Mouse (Mus musculus) intestine, embryonic 16.5 days (tissue): ENCODE results near the gene Rnf38. TPM values are rescaled to one million over a fixed set of nuclear protein-coding genes. Genes with fewer than 3 reads are reported as not detected.

Experiments
- ATAC-seq: fragments of 200-750 bp; cut with Nextera tagmentation; 2 replicates; pipeline ENCODE4 v1.8.0; 2017; ENCODE audit warnings: moderate TSS enrichment, moderate library complexity
- H3K27ac ChIP-seq: fragments of 300-500 bp; sonication (generic); 2 replicates; pipeline ENCODE4 v1.5.1; 2014; ENCODE audit warnings: mild to moderate bottlenecking, low read length
- H3K27me3 ChIP-seq: fragments of 300-500 bp; sonication (generic); replicated peaks from 2 replicates; pipeline ENCODE4 v1.6.1; 2014; ENCODE audit warnings: low read length, control low read depth, mixed read lengths; ENCODE audit not compliant: control insufficient read depth, insufficient read depth
- H3K36me3 ChIP-seq: fragments of 300-500 bp; sonication (generic); 2 replicates; pipeline ENCODE4 v1.6.1; 2014; ENCODE audit warnings: low read length, control low read depth; ENCODE audit not compliant: control insufficient read depth, insufficient read depth
- H3K4me1 ChIP-seq: fragments of 300-500 bp; sonication (generic); 2 replicates; pipeline ENCODE4 v1.6.1; 2014; ENCODE audit warnings: low read length, control low read depth, mixed read lengths; ENCODE audit not compliant: control insufficient read depth, insufficient read depth
- H3K4me2 ChIP-seq: fragments of 300-500 bp; sonication (generic); 2 replicates; pipeline ENCODE4 v1.6.1; 2014; ENCODE audit warnings: low read depth, low read length, control low read depth
- H3K4me3 ChIP-seq: fragments of 300-500 bp; sonication (generic); 2 replicates; pipeline ENCODE4 v1.5.1; 2014; ENCODE audit warnings: mild to moderate bottlenecking, low read length
- H3K9ac ChIP-seq: fragments of 300-500 bp; sonication (generic); 2 replicates; pipeline ENCODE4 v1.6.1; 2014; ENCODE audit warnings: low read depth, low read length
- H3K9me3 ChIP-seq: fragments of 300-500 bp; sonication (generic); 2 replicates; pipeline ENCODE4 v1.6.1; 2016; ENCODE audit warnings: low read length, control low read depth; ENCODE audit not compliant: control insufficient read depth
- WGBS: fragments of 180-500 bp; shearing (Covaris S2); extraction: QIAGEN DNeasy Blood & Tissue Kit; methylation state at CpG from one replicate; pipeline ENCODE4 v1.1.7; 2014; 5-methylcytosine and 5-hydroxymethylcytosine counted together
- polyA plus RNA-seq: library from polyadenylated mRNA; unstranded; fragments of >200 nt; fragmentation: Nextera tagmentation; extraction: Ambion mirVana; gene quantifications from 2 replicates; pipeline ENCODE4 v1.2.1, GENCODE M21; 2015

The Rnf38 gene
- polyA plus RNA-seq, result 10.3 and 11.4 TPM in 2 replicates

DNA sequence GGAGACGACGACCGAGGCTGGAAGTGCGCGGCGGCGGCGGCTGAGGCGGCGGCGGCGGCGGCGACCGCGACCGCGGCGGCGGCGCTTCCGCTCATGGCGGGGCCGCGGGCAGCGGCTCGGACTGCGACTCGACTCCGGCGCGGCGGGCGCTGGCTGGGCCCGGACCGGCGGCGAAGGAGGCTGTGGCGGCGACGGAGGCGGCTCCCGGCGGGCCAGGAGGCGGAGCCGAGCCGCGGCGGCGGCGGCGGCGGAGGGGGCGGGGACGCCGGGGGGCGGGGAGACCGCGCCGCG, at the start of gene Rnf38:
Gene Rnf38 (minus strand): TSS at position 77 of the 291 bp plus-strand sequence.
- ATAC-seq, result no peak
- Histone ChIP-seq H3K36me3 (no peaks in the 10 kb centered on the region), H3K27me3 (no peaks in the 10 kb centered on the region), H3K4me1 (peaks cover 18% of the 10 kb centered on the region), H3K9ac (peak within 1 kb of the TSS; percentile 87), H3K4me2 (peak within 1 kb of the TSS; percentile 93), H3K9me3 (no peaks in the 10 kb centered on the region), H3K4me3 (peak within 1 kb of the TSS; percentile 83), H3K27ac (peak within 1 kb of the TSS; percentile 96)
- 0% methylated on average over 10 of the region's 61 CpGs for WGBS

DNA sequence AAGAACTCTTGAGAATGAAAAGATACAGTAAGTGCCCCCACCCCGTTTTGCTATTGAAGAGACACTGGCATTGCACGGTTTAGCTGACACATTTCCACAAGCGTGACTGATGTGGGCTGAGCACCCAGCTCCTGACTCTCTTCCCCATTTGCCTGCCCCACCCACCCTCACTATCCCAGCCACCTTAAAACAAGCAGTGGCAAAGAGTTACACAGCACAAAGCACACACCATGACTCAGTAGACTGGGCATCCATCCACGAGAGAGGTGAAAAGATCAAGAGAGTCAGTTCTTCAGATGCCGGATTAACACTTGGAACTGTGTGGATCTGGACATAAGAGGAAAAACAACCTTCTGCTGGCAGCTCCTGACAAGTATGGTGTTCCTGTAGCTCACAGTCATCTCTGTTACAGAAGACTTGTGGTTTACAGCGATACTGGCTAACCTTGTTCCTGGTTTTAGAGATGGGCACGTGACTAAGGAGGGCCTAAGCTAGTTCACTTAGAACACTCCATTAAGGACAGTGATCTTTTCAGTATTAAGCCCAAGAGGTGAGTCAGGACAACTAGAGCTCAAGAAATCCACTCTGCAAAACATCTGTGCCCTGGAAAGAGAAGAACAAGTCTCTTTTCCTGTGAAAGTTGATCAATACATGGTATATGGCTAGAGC, 48.1 kb upstream of the Rnf38 start:
- Histone ChIP-seq H3K4me1 (no peaks in the 10 kb centered on the region), H3K4me3 (no peak overlapping the region), H3K9ac (no peak overlapping the region), H3K4me2 (no peak overlapping the region), H3K27ac (no peak overlapping the region), H3K9me3 (no peaks in the 10 kb centered on the region), H3K27me3 (no peaks in the 10 kb centered on the region), H3K36me3 (no peaks in the 10 kb centered on the region)
- WGBS, result 78% methylated on average over 7 of the region's 7 CpGs
- ATAC-seq, result no peak

DNA sequence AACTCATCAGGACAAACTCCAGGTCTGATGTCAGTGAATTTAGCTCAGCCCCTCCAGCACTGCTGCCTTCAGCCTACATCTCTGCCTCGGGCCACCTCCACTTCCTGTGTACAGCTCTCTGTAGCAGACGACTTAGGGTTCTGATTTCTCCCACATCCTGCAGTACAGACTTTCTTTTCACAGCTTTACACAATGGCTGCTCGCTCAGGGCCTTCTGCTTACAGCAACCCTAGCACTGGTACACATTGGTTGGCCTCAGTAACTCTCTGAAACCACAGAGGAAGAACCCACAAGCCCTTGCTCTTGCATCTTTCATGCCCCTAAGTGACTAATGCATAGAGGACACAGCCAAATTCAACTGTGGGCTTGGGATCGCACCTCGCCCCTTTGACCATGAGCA, 37.5 kb upstream of the Rnf38 start:
- 68% methylated on average over 5 of the region's 5 CpGs for whole genome bisulfite sequencing
- H3K27me3 ChIP-seq, result no peaks in the 10 kb centered on the region
- H3K9ac ChIP-seq, result no peak overlapping the region
- no peak overlapping the region for H3K4me3 ChIP-seq
- ATAC-seq, result no peak
- H3K4me1 ChIP-seq, result no peaks in the 10 kb centered on the region
- H3K27ac ChIP-seq, result no peak overlapping the region
- H3K9me3 ChIP-seq, result no peaks in the 10 kb centered on the region
- no peak overlapping the region for H3K4me2 ChIP-seq
- no peaks in the 10 kb centered on the region for H3K36me3 ChIP-seq

DNA sequence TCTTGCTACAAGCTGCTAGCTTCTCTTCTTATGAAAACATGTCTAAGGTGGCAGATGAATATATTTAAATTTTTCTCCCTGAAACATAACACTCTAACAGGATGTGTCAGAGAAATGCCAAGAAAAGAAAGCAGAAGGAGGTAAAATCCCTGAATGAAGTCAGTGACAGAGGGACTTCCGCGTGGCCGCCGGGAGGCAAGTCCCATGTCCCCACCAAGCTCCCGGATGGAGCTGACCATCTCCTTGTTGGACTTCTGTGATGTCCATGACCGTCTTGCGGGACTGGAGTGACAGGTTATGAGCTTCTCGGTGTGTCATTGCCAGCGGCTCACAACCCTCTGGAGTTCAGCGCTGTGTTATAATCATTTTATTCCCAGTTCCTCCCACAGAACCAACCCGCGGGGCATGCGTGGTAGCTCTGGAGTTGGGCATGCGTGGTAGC, 35.8 kb upstream of the Rnf38 start:
- H3K27me3 ChIP-seq, result no peaks in the 10 kb centered on the region
- ATAC-seq, result no peak
- H3K27ac ChIP-seq, result no peak overlapping the region
- H3K4me1 ChIP-seq, result no peaks in the 10 kb centered on the region
- no peaks in the 10 kb centered on the region for H3K36me3 ChIP-seq
- no peaks in the 10 kb centered on the region for H3K9me3 ChIP-seq
- no peak overlapping the region for H3K4me2 ChIP-seq
- H3K9ac ChIP-seq, result no peak overlapping the region
- 91% methylated on average over 14 of the region's 14 CpGs for WGBS
- no peak overlapping the region for H3K4me3 ChIP-seq

DNA sequence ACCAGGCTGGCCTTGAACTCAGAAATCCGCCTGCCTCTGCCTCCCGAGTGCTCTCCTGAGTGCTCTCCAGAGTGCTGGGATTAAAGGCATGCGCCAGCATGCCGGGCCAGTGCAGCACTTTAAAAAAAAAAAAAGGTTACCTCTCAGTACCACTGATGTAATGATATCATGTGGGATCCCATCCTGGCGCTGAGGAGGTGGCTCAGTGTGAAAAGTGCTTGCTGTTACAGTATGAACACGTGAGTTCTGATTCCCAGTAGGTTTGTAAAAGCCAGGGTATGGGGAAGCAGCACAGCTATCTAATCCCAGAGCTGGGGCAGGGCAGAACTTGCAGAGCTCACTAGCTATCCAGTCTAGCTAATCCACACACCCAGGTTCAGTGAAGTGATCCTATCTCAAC, 33.8 kb upstream of the Rnf38 start:
- Histone ChIP-seq H3K36me3 (no peaks in the 10 kb centered on the region), H3K4me1 (no peaks in the 10 kb centered on the region), H3K4me2 (no peak overlapping the region), H3K4me3 (no peak overlapping the region), H3K27ac (no peak overlapping the region), H3K9ac (no peak overlapping the region), H3K9me3 (no peaks in the 10 kb centered on the region), H3K27me3 (no peaks in the 10 kb centered on the region)
- WGBS, result 80% methylated on average over 6 of the region's 6 CpGs
- no peak for ATAC-seq

DNA sequence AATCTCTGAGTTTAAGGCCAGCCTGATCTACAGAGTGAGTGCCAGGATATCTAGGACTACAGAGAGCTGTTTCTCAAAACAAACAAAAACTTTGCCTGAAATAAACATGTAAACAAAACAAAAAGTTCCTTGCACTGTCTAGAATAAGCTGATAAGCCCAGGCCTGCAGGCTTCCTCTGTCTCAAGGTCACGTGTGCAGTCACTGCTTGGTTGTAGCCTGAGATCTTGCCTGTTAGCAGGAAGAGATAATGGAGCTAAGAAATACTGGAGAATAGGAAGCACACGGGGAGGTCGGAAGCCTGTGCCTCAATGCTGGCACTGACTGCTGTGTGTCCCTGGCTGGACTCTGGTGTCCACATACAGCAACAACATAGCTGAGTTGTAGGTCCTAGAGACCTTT, 31.9 kb upstream of the Rnf38 start:
- no peak overlapping the region for H3K4me3 ChIP-seq
- no peaks in the 10 kb centered on the region for H3K9me3 ChIP-seq
- H3K9ac ChIP-seq, result no peak overlapping the region
- H3K27me3 ChIP-seq, result no peaks in the 10 kb centered on the region
- no peak overlapping the region for H3K4me2 ChIP-seq
- 76% methylated on average over 3 of the region's 3 CpGs for WGBS
- H3K4me1 ChIP-seq, result no peaks in the 10 kb centered on the region
- no peak for ATAC-seq
- no peak overlapping the region for H3K27ac ChIP-seq
- no peaks in the 10 kb centered on the region for H3K36me3 ChIP-seq

DNA sequence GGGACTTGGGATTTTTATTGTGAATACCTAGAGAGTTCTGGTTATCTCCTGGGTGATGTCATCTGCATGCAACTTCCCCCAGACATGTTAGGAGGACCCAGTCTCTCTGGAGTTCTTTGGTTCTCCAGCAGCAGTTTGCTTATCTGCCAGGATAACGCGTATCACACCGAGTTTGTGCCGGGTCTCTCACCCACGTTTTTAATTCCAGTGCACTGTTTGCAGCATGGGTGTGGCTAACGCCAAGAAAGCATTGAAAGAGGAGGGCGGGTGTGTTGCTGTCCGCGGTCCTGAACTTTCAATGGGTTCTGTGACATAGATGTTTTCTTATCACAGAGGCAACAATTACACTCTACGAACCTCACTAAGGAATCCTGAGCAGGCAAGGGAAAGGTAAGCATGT, 26.7 kb upstream of the Rnf38 start:
- Histone ChIP-seq H3K27me3 (no peaks in the 10 kb centered on the region), H3K4me2 (no peak overlapping the region), H3K9ac (no peak overlapping the region), H3K36me3 (no peaks in the 10 kb centered on the region), H3K9me3 (no peaks in the 10 kb centered on the region), H3K4me1 (no peaks in the 10 kb centered on the region), H3K4me3 (no peak overlapping the region), H3K27ac (no peak overlapping the region)
- no peak for ATAC-seq
- WGBS, result 2% methylated on average over 10 of the region's 10 CpGs

DNA sequence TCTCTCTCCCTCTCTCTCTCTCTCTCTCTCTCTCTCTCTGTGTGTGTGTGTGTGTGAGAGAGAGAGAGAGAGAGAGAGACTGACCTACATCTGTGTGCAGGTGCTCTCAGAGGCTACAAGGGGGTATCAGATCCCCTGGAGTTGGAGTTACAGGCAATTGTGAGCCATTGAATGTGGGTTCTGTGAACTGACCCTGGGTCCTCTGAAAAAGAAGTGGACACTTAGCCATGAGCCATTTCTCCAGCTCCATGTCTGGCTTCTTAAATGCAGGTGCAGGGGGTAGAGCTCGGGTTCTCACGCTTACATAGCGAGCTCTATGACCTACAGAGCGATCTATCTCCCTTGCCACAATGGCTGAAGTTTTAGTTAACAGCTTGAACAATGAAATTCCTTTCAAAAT, 25.5 kb upstream of the Rnf38 start:
- Histone ChIP-seq H3K36me3 (no peaks in the 10 kb centered on the region), H3K9ac (no peak overlapping the region), H3K4me2 (no peak overlapping the region), H3K4me3 (no peak overlapping the region), H3K27me3 (no peaks in the 10 kb centered on the region), H3K4me1 (no peaks in the 10 kb centered on the region), H3K27ac (no peak overlapping the region), H3K9me3 (no peaks in the 10 kb centered on the region)
- WGBS, result 85% methylated on average over 4 of the region's 4 CpGs
- ATAC-seq, result no peak

DNA sequence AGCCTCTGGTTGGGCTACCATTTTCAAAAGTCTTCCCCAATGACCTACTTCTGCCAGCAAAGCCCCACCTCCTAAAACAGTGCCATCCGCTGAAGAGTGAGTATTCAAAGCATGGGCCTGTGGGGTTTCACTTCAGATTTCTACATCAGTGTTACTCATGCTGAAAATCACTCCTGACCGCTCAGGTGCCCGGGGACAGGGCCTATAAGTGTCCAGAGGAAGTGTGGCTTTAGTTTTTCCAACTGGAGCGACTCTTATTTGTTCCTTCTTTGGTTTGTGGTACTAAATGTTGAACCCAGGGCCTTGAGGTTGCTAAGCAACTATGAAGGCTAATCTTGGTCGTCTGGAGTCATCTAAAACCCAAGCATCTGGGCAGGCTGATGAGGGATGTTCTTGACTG, 21.0 kb upstream of the Rnf38 start:
- Histone ChIP-seq H3K4me1 (no peaks in the 10 kb centered on the region), H3K4me2 (no peak overlapping the region), H3K27me3 (peaks cover 2% of the 10 kb centered on the region; the same call in 1 of the 2 replicates), H3K27ac (no peak overlapping the region), H3K9me3 (no peaks in the 10 kb centered on the region), H3K4me3 (no peak overlapping the region), H3K9ac (no peak overlapping the region), H3K36me3 (no peaks in the 10 kb centered on the region)
- ATAC-seq, result no peak
- 72% methylated on average over 5 of the region's 5 CpGs for WGBS

DNA sequence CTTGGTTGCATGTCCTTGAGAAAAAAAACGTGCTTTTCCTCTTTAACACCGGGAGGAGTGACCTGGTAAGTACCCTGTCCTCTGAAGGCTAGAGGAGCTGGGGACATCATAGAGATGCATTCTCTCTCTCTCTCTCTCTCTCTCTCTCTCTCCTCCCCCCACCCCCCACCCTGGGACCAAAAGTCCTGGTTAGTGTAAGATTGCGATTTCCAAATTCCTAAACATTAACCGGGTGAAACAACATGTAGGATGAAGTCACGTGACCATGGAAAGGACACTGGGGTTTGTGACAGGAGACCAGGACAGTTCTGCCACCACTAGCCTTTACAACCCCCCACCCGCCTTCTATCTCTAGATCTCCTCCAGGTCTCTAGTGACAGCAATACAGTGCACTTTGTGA, 19.6 kb upstream of the Rnf38 start:
- H3K36me3 ChIP-seq, result no peaks in the 10 kb centered on the region
- no peak overlapping the region for H3K4me2 ChIP-seq
- H3K9ac ChIP-seq, result no peak overlapping the region
- WGBS, result 4% methylated on average over 6 of the region's 6 CpGs
- no peak for ATAC-seq
- peaks cover 2% of the 10 kb centered on the region; the same call in 1 of the 2 replicates for H3K27me3 ChIP-seq
- no peak overlapping the region for H3K27ac ChIP-seq
- H3K4me3 ChIP-seq, result no peak overlapping the region
- H3K9me3 ChIP-seq, result no peaks in the 10 kb centered on the region
- no peaks in the 10 kb centered on the region for H3K4me1 ChIP-seq
